Mouse (Mus musculus): Measurements from ENCODE around the gene Mettl14. TPM values are rescaled to one million over a fixed set of nuclear protein-coding genes. Genes with fewer than 3 reads are reported as not detected.

Mettl14 gene
- polyA plus RNA-seq, 1 experiment: 12.6 TPM

- DNase-seq (ENCODE audit: low spot score): no peak
Measured at GRCm38 (mm10) chr3:123320341-123320740, 65.6 kb downstream of the Mettl14 start.

Other genes with a start within 250 kb of the Mettl14 start
- gene Synpo2, start 150.0 kb downstream of the Mettl14 start, polyA plus RNA-seq (2012; rRNA removed): 240 and 396 TPM in 2 replicates
- 51.2 and 58.9 TPM in 2 replicates for gene Sec24d, start 118.7 kb downstream of the Mettl14 start, polyA plus RNA-seq (2012; rRNA removed)
- 0.71 and 0.77 TPM in 2 replicates for gene Prss12, start 60.8 kb upstream of the Mettl14 start, polyA plus RNA-seq (2012; rRNA removed)

Data from urinary bladder, adult 2 months (tissue).